1 mouse cellular context compared by ENCODE assay signal in the genomic region with DNA sequence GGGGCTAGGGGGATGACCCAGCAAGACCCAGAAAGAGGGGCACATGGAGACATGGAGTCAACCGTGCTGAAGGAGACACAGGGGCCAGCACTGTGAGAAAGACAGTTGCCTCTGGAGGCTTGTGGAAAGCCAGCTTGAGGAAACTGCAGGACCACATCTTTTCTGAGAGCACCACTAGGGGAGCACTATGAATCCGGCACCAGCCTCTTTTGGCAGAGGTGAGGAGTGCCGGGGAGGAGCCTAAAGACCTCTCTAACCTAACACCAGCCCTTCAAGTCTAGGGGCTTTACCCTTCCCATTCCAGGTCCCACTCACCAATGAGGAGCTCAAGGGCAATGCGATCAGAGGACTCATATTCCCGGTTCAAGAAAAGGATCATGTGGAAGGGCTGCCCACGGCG.
TF ChIP-seq lines count a peak whose summit lies in the region.

No protein-coding gene starts in this region.

TF ChIP-seq in ES-E14, 5 proteins besides CTCF, POLR2A, EP300 and RAD21:
- TF ChIP-seq MAFK (IDR thresholded peaks at IDR 0.05; ENCODE audit: insufficient read depth, low read depth, low read length) (no peak), HCFC1 (IDR thresholded peaks at IDR 0.05; ENCODE audit: borderline replicate concordance, insufficient read depth, low read length) (no peak), ZC3H11A (IDR thresholded peaks at IDR 0.05; ENCODE audit: borderline replicate concordance, low read depth, low read length) (no peak), CHD2 (IDR thresholded peaks at IDR 0.05; ENCODE audit: low read depth, low read length) (no peak), ZNF384 (IDR thresholded peaks at IDR 0.05; ENCODE audit: low read depth, low read length) (no peak)
